Mouse (Mus musculus) kidney, postnatal 0 days (tissue): ENCODE results near the gene Sfta2. TPM values are rescaled to one million over a fixed set of nuclear protein-coding genes. Genes with fewer than 3 reads are reported as not detected.

ENCODE experiments used
- ATAC-seq: fragments of 200-750 bp; cut with Nextera tagmentation; replicated peaks from 2 replicates; pipeline ENCODE4 v1.8.0; 2017; ENCODE audit warnings: low read depth, moderate number of reproducible peaks, moderate TSS enrichment, moderate library complexity; ENCODE audit not compliant: low FRiP score
- DNase-seq: peaks from one replicate; pipeline ENCODE4 v3.0.0-alpha.2; 2016; ENCODE audit warnings: low spot score
- H3K27ac ChIP-seq: fragments of 300-500 bp; sonication (generic); 2 replicates; pipeline ENCODE4 v1.5.1; 2014; ENCODE audit warnings: mild to moderate bottlenecking
- H3K27me3 ChIP-seq: fragments of 300-500 bp; sonication (generic); 2 replicates; pipeline ENCODE4 v1.6.1; 2014; ENCODE audit warnings: low read length, mixed read lengths; ENCODE audit not compliant: insufficient read depth
- H3K36me3 ChIP-seq: fragments of 300-500 bp; sonication (generic); 2 replicates; pipeline ENCODE4 v1.6.1; 2014; ENCODE audit warnings: low read length, mixed read lengths; ENCODE audit not compliant: insufficient read depth
- H3K4me1 ChIP-seq: fragments of 300-500 bp; sonication (generic); replicated peaks from 2 replicates; pipeline ENCODE4 v1.6.1; 2014; ENCODE audit warnings: antibody characterized with exemption, low read length, mixed read lengths; ENCODE audit not compliant: insufficient read depth
- H3K4me2 ChIP-seq: fragments of 300-500 bp; sonication (generic); 2 replicates; pipeline ENCODE4 v1.6.1; 2014; ENCODE audit warnings: mild to moderate bottlenecking, low read length, moderate library complexity, mixed read lengths
- H3K4me3 ChIP-seq: fragments of 300-500 bp; sonication (generic); replicated peaks from 2 replicates; pipeline ENCODE4 v1.5.1; 2014; ENCODE audit warnings: low read depth, low read length
- H3K9ac ChIP-seq: fragments of 300-500 bp; sonication (generic); 2 replicates; pipeline ENCODE4 v1.6.1; 2014; ENCODE audit warnings: low read depth, low read length
- H3K9me3 ChIP-seq: fragments of 300-500 bp; sonication (generic); replicated peaks from 2 replicates; pipeline ENCODE4 v1.6.1; 2016; ENCODE audit warnings: low read length, inconsistent platforms, mixed read lengths
- CTCF ChIP-seq: IDR thresholded peaks from 2 replicates; pipeline ENCODE4 v1.5.1; 2016; ENCODE audit warnings: antibody characterized with exemption, low read depth, mild to moderate bottlenecking, moderate library complexity
- WGBS: fragments of 180-500 bp; shearing (Covaris S2); extraction: QIAGEN DNeasy Blood & Tissue Kit; methylation state at CpG from one replicate; pipeline ENCODE4 v1.1.7; 2014; 5-methylcytosine and 5-hydroxymethylcytosine counted together
- polyA plus RNA-seq: library from polyadenylated mRNA; unstranded; fragments of >200 nt; fragmentation: Nextera tagmentation; extraction: Ambion mirVana; gene quantifications from 2 replicates; pipeline ENCODE4 v1.2.1, GENCODE M21; 2015

Sfta2 gene
- polyA plus RNA-seq, 1 experiment from 2014 or later = 5.0 TPM

DNA sequence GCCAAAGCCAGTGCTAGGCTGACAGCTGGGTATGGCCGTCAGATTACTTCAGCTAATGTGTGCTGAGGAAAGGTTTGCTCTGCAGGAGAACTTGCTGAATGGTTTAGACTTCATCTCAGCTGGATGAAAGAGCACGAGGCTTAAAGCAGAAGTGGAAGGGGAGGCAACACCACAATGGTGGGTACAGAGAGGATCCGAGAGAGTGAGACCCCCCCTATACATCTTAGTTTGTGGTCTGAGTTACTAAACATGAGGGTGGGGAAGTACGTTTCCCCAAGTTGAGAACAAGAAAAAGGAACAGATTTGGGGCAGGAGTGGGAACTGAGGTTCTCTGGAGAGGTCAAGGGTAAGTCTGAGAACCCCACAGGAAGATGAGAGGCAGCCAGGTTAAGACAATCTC is 91.0 kb downstream of the Sfta2 start:
- Histone ChIP-seq H3K4me1 (peaks cover 7% of the 10 kb centered on the region), H3K27ac (no peak overlapping the region), H3K9ac (no peak overlapping the region), H3K4me3 (no peak overlapping the region), H3K4me2 (no peak overlapping the region), H3K27me3 (no peaks in the 10 kb centered on the region), H3K9me3 (no peaks in the 10 kb centered on the region), H3K36me3 (peaks cover 58% of the 10 kb centered on the region)
- ATAC-seq (no peak), DNase-seq (no peak)
- no peak for TF ChIP-seq CTCF
- 83% methylated on average over 4 of the region's 4 CpGs for WGBS

DNA sequence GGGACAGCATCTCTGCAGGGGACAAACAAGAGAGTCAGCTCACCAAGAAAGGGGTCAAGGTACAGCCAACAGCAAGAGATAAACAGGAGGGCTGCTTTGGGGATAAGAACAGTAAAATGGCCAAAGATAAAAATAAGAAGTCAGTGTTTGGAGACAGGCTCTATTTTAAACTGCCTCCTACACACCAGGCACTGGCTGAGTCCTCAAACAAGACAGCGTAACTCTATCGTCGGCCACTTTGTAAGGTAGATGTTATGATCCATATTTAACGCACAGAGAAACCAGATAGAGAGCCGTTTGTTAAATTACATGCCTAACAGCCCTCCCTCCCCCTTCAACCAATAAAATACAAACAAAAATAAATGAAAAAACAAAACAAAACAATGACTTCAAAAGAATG is 92.6 kb downstream of the Sfta2 start:
- Histone ChIP-seq H3K4me1 (peaks cover 20% of the 10 kb centered on the region), H3K4me3 (no peak overlapping the region), H3K27ac (no peak overlapping the region), H3K4me2 (no peak overlapping the region), H3K9me3 (no peaks in the 10 kb centered on the region), H3K9ac (no peak overlapping the region), H3K27me3 (no peaks in the 10 kb centered on the region), H3K36me3 (peaks cover 44% of the 10 kb centered on the region)
- WGBS = 86% methylated on average over 5 of the region's 5 CpGs
- ATAC-seq = no peak
- DNase-seq = no peak
- no peak for TF ChIP-seq CTCF

DNA sequence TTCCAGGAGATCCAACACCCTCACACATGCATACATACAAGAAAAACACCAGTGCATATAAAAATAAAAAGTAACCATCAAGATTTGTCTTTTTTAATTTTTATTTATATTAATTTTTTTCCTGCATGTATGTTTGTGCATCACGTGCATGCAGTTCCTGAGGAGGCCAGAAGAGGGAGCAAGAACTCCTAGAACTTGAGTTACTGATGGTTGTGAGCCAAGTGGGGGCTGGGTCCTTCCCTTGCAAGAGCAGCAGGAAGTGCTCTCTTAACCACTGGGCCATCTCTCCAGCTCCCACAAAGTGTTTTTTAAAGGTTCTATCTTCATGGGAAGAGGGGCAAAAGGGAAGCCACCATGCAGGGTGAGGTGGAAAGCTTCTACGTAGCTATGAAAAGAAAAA is 93.9 kb downstream of the Sfta2 start:
- WGBS = 93% methylated on average over 2 of the region's 2 CpGs
- ATAC-seq (no peak), DNase-seq (peak; percentile 72)
- Histone ChIP-seq H3K4me2 (no peak overlapping the region), H3K4me1 (peaks cover 20% of the 10 kb centered on the region), H3K27ac (no peak overlapping the region), H3K4me3 (no peak overlapping the region), H3K9me3 (no peaks in the 10 kb centered on the region), H3K9ac (no peak overlapping the region), H3K27me3 (no peaks in the 10 kb centered on the region), H3K36me3 (peaks cover 32% of the 10 kb centered on the region)
- peak; percentile 72 for TF ChIP-seq CTCF

DNA sequence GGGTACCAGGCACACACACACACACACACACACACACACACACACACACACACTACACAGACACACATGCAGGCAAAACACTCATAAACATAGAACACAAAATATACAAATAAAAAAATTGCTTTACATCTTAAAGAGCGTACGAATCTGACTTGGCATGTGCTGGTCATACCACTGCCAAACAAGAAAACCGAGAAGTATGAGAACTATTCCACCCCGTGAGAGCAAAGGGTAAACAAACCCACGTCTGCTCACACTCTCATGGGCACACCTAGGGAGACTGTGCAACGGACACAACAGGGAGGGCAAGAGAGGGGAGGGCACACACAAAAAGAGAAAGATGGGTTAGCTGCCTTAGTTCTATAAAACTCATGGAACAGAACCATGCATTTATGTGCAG is 95.3 kb downstream of the Sfta2 start:
- TF ChIP-seq CTCF = no peak
- no peak overlapping the region for H3K4me3 ChIP-seq
- no peak for ATAC-seq
- H3K9me3 ChIP-seq = no peaks in the 10 kb centered on the region
- 36% methylated on average over 6 of the region's 6 CpGs for WGBS
- no peak for DNase-seq
- peaks cover 24% of the 10 kb centered on the region for H3K4me1 ChIP-seq
- no peak overlapping the region for H3K27ac ChIP-seq
- no peaks in the 10 kb centered on the region for H3K27me3 ChIP-seq
- H3K36me3 ChIP-seq = peaks cover 19% of the 10 kb centered on the region
- 0 out of 2 replicates have a peak overlapping the region, but pooled peaks have one; percentile 58 for H3K4me2 ChIP-seq
- no peak overlapping the region for H3K9ac ChIP-seq

DNA sequence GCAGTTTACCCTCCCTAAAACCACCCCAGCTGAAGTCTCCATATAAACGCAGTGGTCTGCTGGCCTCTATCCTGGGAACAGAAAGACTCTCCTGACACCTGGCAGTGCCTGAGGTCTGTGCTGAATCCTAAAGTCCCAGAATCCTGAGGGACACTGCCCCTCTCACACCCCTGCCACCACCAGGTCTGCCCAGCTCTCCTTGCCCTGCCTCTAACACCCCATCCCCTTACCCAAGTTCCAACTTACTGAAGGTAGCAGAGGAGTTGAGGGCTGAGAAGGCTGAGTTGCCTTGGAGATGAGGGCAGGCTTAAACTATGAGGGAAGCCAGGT is 96.0 kb downstream of the Sfta2 start:
- H3K9ac ChIP-seq = peak overlapping the region; percentile 44; the same call in 1 of the 2 replicates
- 19% methylated on average over 1 of the region's 1 CpGs for WGBS
- H3K9me3 ChIP-seq = no peaks in the 10 kb centered on the region
- H3K4me2 ChIP-seq = peak overlapping the region; percentile 58
- DNase-seq (peak; percentile 42), ATAC-seq (no peak)
- H3K27me3 ChIP-seq = no peaks in the 10 kb centered on the region
- peak overlapping the region; percentile 72 for H3K27ac ChIP-seq
- peaks cover 13% of the 10 kb centered on the region for H3K36me3 ChIP-seq
- peak overlapping the region; percentile 16 for H3K4me3 ChIP-seq
- no peak for TF ChIP-seq CTCF
- peaks cover 31% of the 10 kb centered on the region for H3K4me1 ChIP-seq

DNA sequence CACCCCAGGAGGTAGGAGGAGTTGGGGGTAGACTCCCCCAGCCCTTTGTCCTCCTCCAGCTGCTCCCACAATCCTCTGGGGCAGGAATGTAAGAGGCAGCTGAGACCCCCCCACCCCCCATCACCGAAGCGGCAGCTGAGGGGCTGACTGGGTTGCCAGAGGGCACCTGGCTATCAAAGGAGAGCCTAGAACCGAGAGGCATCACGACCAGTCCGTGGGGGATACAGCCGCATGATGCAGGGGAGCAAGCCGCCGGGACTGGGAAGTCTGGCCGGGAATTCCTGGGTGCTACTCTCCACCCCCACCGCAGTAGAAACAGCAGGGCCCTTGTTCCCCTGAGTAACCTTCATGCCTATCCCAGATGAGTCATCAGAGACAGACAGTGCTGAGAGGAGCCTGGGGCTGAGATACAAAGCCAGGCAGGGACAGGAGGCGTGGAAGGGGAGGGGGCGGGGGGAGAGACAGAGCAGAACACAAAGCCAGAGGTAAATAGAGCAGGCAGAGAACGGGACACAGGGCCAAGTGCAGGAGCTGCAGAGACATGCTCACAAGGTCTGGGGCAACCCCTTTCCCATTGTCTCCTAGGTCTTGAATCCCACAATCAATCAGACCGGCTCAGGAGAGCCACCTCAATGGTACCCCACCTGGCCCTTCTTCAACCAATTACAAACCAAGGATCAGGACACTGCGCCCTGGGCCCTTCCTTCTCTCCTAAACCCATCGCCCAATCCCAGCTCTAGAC is 96.6 kb downstream of the Sfta2 start:
- H3K27me3 ChIP-seq = no peaks in the 10 kb centered on the region
- H3K27ac ChIP-seq = peak overlapping the region; percentile 72
- DNase-seq (peak; percentile 70), ATAC-seq (peak; percentile 10; the same call in 1 of the 2 replicates)
- peak overlapping the region; percentile 16 for H3K4me3 ChIP-seq
- no peaks in the 10 kb centered on the region for H3K9me3 ChIP-seq
- 10% methylated on average over 16 of the region's 16 CpGs for WGBS
- H3K9ac ChIP-seq = peak overlapping the region; percentile 44
- no peak for TF ChIP-seq CTCF
- peaks cover 8% of the 10 kb centered on the region for H3K36me3 ChIP-seq
- peak overlapping the region; percentile 58 for H3K4me2 ChIP-seq
- H3K4me1 ChIP-seq = peaks cover 35% of the 10 kb centered on the region
